Mouse (Mus musculus) c-Kit-negative CD71-positive TER-119-positive erythroid progenitor cells, embryonic 14.5 days (primary cell): ENCODE results near the gene Gpn3.
"Not testable (repeated sequence)": the region's sequence is repeated elsewhere in the genome, so short reads cannot be mapped to it uniquely, and the experiment has no call there.

ENCODE experiments used
- DNase-seq: peaks from one replicate; pipeline ENCODE4 v3.0.0-alpha.2; 2013; ENCODE audit warnings: low read depth, low spot score

The Gpn3 gene

DNA sequence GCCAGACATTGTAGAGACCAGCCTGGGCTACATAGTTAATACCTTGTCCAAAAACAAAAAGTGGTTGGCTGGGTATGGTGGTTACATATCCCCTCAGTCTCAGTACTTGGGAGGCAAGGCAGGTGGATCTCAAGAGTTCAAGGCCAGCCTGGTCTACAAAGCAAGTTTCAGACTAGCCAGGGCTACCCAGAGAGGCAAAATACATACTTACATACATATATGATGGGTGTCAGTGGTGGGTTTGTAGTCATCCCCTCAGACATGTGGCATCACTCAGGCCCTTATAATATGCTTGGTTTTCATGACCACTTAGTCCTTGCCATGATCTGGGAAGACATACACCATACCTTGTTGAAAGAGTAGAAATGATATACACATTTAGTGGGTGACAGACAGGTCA lies 19.0 kb downstream of the Gpn3 start:
- DNase-seq: no peak

DNA sequence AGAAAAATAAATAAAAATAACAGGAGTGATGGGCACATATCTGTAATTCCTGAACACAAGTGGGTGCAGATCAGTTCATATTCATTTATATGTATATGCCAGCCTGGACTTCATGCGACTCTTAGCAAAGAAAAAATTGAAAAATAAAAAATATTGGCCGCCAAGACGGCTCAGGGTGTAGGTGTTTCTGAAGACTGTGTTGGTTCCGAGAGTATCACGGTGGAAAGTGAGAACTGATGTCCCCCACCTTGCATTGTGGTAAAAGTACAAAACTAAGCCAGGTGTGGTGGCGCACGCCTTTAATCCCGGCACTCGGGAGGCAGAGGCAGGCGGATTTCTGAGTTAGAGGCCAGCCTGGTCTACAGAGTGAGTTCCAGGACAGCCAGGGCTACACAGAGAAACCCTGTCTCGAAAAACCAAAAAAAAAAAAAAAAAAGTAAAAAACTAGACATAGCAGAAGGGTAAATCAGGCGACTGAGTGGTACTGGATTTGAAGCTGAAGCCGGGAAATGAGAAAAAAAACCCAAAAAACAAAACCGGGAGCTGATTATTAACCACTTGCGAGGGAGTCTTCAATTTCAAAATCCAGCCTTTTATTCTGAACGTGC lies 19.6 kb downstream of the Gpn3 start:
- DNase-seq: no peak

DNA sequence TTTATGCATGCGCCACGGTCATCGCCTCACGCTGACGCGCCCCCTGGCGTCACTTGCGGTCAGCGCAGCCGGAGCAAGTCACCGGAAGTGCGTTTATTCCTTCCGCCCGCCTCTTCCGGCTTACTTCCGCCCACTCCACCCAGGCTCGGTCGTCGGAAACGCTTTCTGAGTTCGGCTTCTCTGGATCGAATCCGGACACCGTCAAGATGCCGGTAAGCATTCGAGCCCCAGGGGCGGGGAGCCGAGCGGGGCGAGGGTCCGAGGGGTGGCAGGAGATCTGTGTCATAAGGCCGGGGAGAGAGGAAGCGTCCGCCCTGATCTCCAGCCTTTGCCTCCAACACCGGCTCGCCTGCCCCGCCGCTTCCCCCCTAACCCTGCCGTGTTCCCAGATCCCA lies 20.1 kb downstream of the Gpn3 start, which contains the start of gene Arpc3:
Gene Arpc3, plus strand, starts transcription at position 93 of the 395 bp plus-strand sequence.
- peak; percentile 83 for DNase-seq

DNA sequence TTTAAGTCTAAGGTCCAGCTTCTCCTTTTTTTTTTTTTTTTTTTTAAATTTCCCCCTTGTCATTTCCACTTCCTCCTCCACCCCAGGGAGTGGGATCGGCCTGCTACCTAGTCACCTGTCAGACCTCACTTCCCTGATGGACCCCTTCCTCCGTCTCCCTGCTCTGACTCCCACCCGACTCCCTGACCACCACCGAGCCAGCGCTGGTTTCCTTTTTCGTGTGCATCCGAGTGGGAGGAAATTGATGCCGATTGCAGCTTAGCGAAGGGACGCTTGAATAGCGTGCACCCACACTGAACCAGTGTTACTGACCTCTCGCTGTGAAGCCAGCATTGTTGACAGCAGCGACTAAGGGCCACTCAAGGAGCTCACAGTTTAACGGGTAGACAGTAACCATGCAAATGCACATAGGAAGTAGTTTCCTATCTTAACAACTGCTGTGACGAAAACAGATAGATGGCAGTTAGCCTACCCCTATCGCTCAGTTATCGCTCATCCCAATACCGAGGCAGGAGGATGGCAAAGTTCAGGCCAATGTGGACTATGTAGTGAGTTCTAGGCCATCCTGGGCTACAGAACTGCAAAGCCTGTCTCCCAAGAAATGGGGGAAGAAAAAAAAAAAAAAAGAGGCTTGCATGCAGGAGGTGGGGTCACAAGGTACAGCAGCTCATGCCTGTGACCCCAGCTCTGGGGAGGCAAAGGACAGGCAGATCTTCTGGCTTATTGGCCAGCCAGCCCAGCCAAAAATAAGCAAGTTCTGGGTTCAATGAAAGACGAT lies 20.7 kb downstream of the Gpn3 start:
- DNase-seq: no peak

DNA sequence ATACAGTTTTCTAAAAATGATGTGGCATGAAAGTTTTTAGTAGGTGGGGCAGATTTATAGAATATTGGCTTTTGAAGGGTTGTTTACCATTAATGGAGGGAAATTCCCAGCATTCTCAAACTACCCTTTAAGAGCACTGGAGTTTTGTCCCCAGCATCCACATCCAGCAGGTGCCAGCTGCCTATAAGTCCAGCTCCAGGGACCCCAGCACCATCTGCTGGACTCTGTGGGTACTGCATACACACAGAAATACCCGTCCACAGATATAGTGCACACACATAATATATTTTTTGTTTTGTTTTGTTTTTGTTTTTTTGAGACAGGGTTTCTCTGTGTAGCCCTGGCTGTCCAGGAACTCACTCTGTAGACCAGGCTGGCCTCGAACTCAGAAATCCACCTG lies 22.2 kb downstream of the Gpn3 start:
- peak; percentile 65 for DNase-seq

GRCm38 (mm10) chr5:122396791-122397190 lies 25.1 kb downstream of the Gpn3 start:
- no peak for DNase-seq

DNA sequence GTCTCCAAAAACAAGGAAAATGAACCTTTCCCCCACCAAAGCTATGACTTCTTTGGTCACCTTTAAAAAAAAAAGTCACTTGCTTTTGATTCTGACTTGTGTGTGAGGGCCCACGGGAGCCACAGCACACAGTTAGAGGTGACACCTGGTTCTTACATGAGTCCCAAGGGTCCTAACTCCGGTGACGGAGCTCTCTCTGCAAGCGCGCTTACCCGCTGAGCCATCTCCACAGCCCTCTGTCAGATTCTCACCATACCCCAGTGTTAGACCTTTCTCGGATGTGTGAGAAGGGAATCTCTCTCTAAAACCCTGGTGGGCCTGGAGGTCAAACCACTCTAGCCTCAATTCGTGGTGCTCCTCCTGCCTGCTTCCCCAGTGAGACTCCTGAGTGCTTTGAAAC lies 25.8 kb downstream of the Gpn3 start:
- DNase-seq: no peak

DNA sequence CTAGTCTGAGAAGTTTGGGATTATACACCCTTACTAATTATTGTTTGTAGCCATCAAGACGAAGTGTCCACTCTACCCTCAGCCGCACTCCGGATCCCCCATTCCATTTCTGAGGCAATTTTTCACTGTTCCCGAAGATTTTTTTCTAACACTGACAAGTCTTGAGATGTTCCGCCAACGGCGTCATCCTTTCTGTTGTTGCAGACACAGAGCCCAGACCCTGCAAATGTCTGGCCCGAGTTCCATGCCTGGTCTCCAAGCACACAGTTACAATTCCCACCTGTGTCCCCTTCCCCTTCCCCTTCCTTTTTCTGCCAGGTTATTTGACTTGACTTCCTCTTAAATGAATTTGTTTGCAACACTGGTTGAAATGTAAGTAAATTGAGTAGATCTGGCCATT lies 28.2 kb downstream of the Gpn3 start:
- DNase-seq: no peak

- DNase-seq: no peak
Measured at GRCm38 (mm10) chr5:122400628-122401302, 29.1 kb downstream of the Gpn3 start.

DNA sequence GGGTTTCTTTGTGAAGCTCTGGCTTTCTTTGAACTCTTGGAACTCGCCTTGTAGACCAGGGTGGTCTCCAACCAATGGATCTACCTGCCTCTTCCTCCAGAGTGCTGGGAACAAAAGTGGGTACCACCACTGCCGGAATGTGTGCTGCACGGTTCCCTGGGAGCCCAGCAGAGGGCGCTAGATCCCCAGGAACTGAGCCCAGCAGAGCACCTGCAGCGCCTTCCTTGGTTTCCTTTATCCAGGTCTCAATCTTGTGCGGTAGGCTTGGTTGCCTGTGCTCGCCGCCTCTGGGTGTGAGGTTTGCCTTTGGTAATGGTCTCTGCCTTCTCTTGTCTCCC lies 29.6 kb downstream of the Gpn3 start:
- DNase-seq: peak; percentile 35

- no peak for DNase-seq
Measured at GRCm38 (mm10) chr5:122402160-122402559, 30.5 kb downstream of the Gpn3 start.

- DNase-seq: no peak
Measured at GRCm38 (mm10) chr5:122402772-122403171, 31.1 kb downstream of the Gpn3 start.

GRCm38 (mm10) chr5:122403362-122403761 lies 31.7 kb downstream of the Gpn3 start:
- DNase-seq: no peak

DNA sequence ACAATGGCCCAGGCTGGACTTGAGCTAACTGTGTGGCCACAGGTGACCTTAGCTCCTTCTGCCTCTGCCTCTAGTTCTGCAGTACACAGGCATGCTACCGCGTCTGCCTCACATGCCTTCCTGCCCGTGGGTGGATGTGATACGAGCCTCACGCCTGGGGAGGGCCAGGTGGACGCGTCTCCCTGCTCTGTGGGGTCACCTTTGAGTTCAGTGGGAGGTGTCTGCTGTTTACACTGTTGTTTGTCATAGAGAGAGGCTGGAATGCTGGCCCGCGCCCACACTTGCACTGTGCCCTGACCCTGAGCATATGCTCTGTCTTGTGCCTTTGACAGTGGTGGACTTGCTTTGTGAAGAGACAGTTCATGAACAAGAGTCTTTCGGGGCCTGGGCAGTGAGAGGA lies 33.9 kb downstream of the Gpn3 start:
- no peak for DNase-seq

GRCm38 (mm10) chr5:122409692-122410645 lies 38.3 kb downstream of the Gpn3 start:
- no peak for DNase-seq

- DNase-seq: no peak
Measured at GRCm38 (mm10) chr5:122411892-122412291, 40.2 kb downstream of the Gpn3 start.

DNA sequence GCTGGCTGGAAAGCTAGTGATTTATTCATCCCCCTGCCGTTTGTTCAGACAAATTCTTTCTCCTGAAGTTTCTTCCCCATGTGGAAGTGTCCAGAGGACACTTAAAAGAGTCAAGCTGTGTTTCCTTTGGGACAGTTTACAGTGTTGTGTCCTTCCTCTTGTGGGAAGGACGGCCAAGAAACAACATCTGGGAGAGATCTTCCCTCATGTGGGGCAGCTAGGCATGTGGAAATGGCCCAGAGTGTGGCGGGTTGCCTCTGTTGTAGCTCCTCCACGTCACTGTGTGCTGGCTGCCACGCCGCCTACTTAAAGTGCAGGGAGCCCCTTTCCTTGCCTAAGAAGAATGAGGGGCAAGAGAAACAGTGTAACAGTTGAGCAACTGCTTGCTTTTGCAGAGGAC lies 41.1 kb downstream of the Gpn3 start:
- DNase-seq: no peak

DNA sequence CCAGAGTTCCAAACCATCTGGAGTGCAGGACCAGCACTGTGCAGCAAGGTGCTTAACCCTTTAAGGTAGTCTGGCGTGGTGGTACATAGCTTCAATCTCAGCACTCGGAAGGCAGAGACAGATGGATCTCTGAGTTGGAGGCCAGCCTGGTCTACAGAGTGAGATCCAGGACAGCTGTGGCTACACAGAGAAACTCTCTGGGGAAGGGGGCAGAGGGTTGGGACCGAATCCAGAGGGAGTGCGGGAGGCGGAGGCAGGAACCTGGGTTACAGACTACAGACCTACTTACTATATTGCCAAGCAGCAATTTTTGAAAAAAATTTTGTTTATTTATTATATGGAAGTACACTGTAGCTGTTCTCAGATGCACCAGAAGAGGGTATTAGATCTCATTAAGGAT lies 42.7 kb downstream of the Gpn3 start:
- no peak for DNase-seq

DNA sequence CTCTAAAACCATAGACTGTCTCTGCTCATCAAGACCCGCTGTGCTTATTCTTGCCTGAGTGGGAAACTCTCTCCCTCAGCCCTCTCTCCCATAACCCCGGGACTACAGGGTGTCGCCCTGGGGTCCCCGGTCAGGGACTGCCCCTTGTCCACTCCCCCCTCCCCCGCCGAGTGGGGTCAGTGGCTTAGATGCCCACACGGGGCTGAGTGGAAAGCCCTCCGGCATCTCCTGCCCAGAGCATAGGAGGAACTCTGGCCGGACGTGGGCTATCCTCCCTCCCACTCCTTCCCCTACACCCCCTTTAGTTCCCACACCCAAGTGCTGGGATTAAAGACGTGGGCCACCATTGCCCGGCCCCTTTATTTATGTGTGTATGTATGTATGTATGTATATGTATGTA lies 43.8 kb downstream of the Gpn3 start:
- DNase-seq: no peak

- not testable (repeated sequence) for DNase-seq
Measured at GRCm38 (mm10) chr5:122420676-122421075, 49.0 kb downstream of the Gpn3 start.

- DNase-seq: no peak
Measured at GRCm38 (mm10) chr5:122421271-122422068, 49.8 kb downstream of the Gpn3 start, which contains the start of gene Anapc7. Anapc7 (plus strand) TSS chr5:122421693.
